Mouse (Mus musculus): Measurements from ENCODE around the gene Trpm8.

Gene Trpm8

GRCm38 (mm10) chr1:88264869-88265240, 12.6 kb upstream of the Trpm8 start:
- in situ Hi-C loops (cut with MboI, MseI) = no loop called here

GRCm38 (mm10) chr1:88266123-88266522, 11.3 kb upstream of the Trpm8 start:
- in situ Hi-C loops (cut with MboI, MseI) = no loop called here

- in situ Hi-C loops (cut with MboI, MseI) = no loop called here
Measured at GRCm38 (mm10) chr1:88267489-88267888, 10.0 kb upstream of the Trpm8 start.

- in situ Hi-C loops (cut with MboI, MseI) = no loop called here
Measured at GRCm38 (mm10) chr1:88268070-88268469, 9.4 kb upstream of the Trpm8 start.

- in situ Hi-C loops (cut with MboI, MseI) = loop anchor here (5.0 to 10.0 kb wide), 3 partner anchors 112 to 415 kb away; partner anchors contain the start of gene Dgkd (in 1 of the 2)
Measured at GRCm38 (mm10) chr1:88269539-88270309, 7.7 kb upstream of the Trpm8 start.

GRCm38 (mm10) chr1:88272851-88273250, 4.6 kb upstream of the Trpm8 start:
- in situ Hi-C loops (cut with MboI, MseI) = loop anchor here (5.0 to 10.0 kb wide), 3 partner anchors 116 to 418 kb away; partner anchors contain the start of gene Dgkd (in 1 of the 2)

- in situ Hi-C loops (cut with MboI, MseI) = loop anchor here (5.0 to 10.0 kb wide), 3 partner anchors 116 to 419 kb away; partner anchors contain the start of gene Dgkd (in 1 of the 2)
Measured at GRCm38 (mm10) chr1:88273326-88273725, 4.1 kb upstream of the Trpm8 start.

- in situ Hi-C loops (cut with MboI, MseI) = loop anchor here (5.0 to 10.0 kb wide), 3 partner anchors 117 to 419 kb away; partner anchors contain the start of gene Dgkd (in 1 of the 2)
Measured at GRCm38 (mm10) chr1:88273832-88274231, 3.6 kb upstream of the Trpm8 start.

- in situ Hi-C loops (cut with MboI, MseI) = loop anchor here (5.0 to 10.0 kb wide), 3 partner anchors 117 to 420 kb away; partner anchors contain the start of gene Dgkd (in 1 of the 2)
Measured at GRCm38 (mm10) chr1:88274371-88275077, 2.9 kb upstream of the Trpm8 start.

- in situ Hi-C loops (cut with MboI, MseI) = loop anchor here in 1 of 2 experiments (10.0 kb wide), 2 partner anchors 120 to 420 kb away; partner anchors contain the start of gene Dgkd
Measured at GRCm38 (mm10) chr1:88275078-88275680, 2.3 kb upstream of the Trpm8 start.

GRCm38 (mm10) chr1:88275698-88276523, 1.6 kb upstream of the Trpm8 start:
- in situ Hi-C loops (cut with MboI, MseI) = loop anchor here in 1 of 2 experiments (10.0 kb wide), 2 partner anchors 121 to 421 kb away; partner anchors contain the start of gene Dgkd

GRCm38 (mm10) chr1:88276524-88277097, 850 bp upstream of the Trpm8 start:
- in situ Hi-C loops (cut with MboI, MseI) = loop anchor here in 1 of 2 experiments (10.0 kb wide), 2 partner anchors 122 to 422 kb away; partner anchors contain the start of gene Dgkd

GRCm38 (mm10) chr1:88277818-88278511, 504 bp downstream of the Trpm8 start:
- in situ Hi-C loops (cut with MboI, MseI) = loop anchor here in 1 of 2 experiments (10.0 kb wide), 2 partner anchors 123 to 423 kb away; partner anchors contain the start of gene Dgkd

GRCm38 (mm10) chr1:88279111-88280005, 1.9 kb downstream of the Trpm8 start:
- in situ Hi-C loops (cut with MboI, MseI) = loop anchor here (5.0 to 10.0 kb wide), 3 partner anchors 125 to 425 kb away; partner anchors contain the start of gene Dgkd (in 1 of the 2)

- in situ Hi-C loops (cut with MboI, MseI) = loop anchor here in 1 of 2 experiments (5.0 kb wide), 1 partner anchor 143 kb away; no protein-coding TSS in a partner anchor
Measured at GRCm38 (mm10) chr1:88280006-88280690, 2.7 kb downstream of the Trpm8 start.

- in situ Hi-C loops (cut with MboI, MseI) = loop anchor here in 1 of 2 experiments (5.0 kb wide), 1 partner anchor 145 kb away; no protein-coding TSS in a partner anchor
Measured at GRCm38 (mm10) chr1:88282301-88282700, 4.8 kb downstream of the Trpm8 start.

GRCm38 (mm10) chr1:88283376-88284227, 6.1 kb downstream of the Trpm8 start:
- in situ Hi-C loops (cut with MboI, MseI) = loop anchor here in 1 of 2 experiments (5.0 kb wide), 1 partner anchor 146 kb away; no protein-coding TSS in a partner anchor
